20 mouse cellular contexts compared by ENCODE assay signal in the genomic region with DNA sequence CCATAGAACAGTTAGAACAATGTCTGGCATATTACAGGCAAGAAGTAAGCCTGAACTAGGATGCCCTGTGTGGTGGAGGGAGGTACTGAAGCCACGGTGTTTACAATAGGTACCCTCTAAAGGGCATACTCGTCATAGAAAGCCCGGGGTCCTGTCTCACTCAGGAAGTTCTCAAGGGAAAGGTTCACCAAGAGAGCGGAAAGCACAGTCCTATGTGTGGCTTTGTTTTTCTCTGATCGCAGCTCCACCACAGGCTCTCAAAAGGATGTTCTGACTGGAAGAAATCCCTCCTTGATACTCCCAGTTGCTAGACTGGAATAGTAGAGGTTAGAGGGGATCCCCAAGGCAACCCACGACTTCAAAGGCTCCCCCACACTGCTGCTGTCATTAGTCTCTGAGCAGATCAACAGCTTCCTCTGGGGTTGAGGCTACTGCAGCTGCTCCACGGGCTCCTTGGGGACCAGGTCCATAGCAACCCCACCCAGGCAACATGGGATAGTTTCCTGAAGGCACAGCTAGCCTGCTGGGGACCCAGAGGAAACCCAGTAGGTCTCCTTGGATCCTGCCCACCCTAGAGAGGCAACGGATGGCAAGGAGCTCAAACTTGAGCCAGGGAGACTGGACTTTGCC. TPM values are rescaled to one million over a fixed set of nuclear protein-coding genes. Genes with fewer than 3 reads are reported as not detected.
A peak's percentile ranks its signal among the peaks of the same experiment; 100 is the strongest.
DNase-seq lines count a peak whose midpoint lies in the region; ATAC-seq and TF ChIP-seq lines count a peak whose summit lies in the region.
"Had no signal": no experiment of that assay in that cellular context is flagged by ENCODE, and none has a peak within 500 bp of the region (broad histone marks: within the 10 kb centered on the region; RNA-seq: fewer than 3 reads in every experiment).

No protein-coding gene starts in this region.

- no peak overlapping the region for H3K4me3 ChIP-seq in embryonic facial prominence, embryonic 14.5 days (ENCODE audit: low read depth, low read length)
- no peak overlapping the region for H3K4me3 ChIP-seq in embryonic facial prominence, embryonic 10.5 days
- H3K4me3 ChIP-seq in midbrain, embryonic 14.5 days (replicated peaks; ENCODE audit: low read depth, low read length) = no peak overlapping the region
- no peak overlapping the region for H3K4me3 ChIP-seq in midbrain, embryonic 10.5 days
- no peak overlapping the region for H3K4me3 ChIP-seq in lung, postnatal 0 days (ENCODE audit: low read depth, low read length)
- H3K4me3 ChIP-seq: embryonic facial prominence, embryonic 13.5 days; heart, embryonic 15.5 days; liver, embryonic 13.5 days had no signal

- H3K4me1 ChIP-seq in embryonic facial prominence, embryonic 14.5 days (ENCODE audit: control insufficient read depth, insufficient read depth, low read length) = no peaks in the 10 kb centered on the region
- H3K4me1 ChIP-seq in embryonic facial prominence, embryonic 10.5 days = peaks cover 7% of the 10 kb centered on the region
- H3K4me1 ChIP-seq in midbrain, embryonic 14.5 days (ENCODE audit: control insufficient read depth, insufficient read depth, low read length) = no peaks in the 10 kb centered on the region
- peaks cover 8% of the 10 kb centered on the region; the same call in 1 of the 2 replicates for H3K4me1 ChIP-seq in midbrain, embryonic 10.5 days
- H3K4me1 ChIP-seq in lung, postnatal 0 days (ENCODE audit: insufficient read depth, low read depth, low read length) = no peaks in the 10 kb centered on the region

- WGBS in embryonic facial prominence, embryonic 14.5 days = 83% methylated on average over 8 of the region's 8 CpGs
- 80% methylated on average over 8 of the region's 8 CpGs for WGBS in embryonic facial prominence, embryonic 10.5 days
- WGBS in midbrain, embryonic 14.5 days = 83% methylated on average over 8 of the region's 8 CpGs
- WGBS in midbrain, embryonic 10.5 days = 82% methylated on average over 8 of the region's 8 CpGs
- 61% methylated on average over 8 of the region's 8 CpGs for WGBS in lung, postnatal 0 days

- no peak overlapping the region for H3K9ac ChIP-seq in embryonic facial prominence, embryonic 14.5 days (ENCODE audit: low read depth, low read length)
- H3K9ac ChIP-seq in midbrain, embryonic 14.5 days (replicated peaks; ENCODE audit: low read length) = no peak overlapping the region
- no peak overlapping the region for H3K9ac ChIP-seq in lung, postnatal 0 days (replicated peaks; ENCODE audit: low read depth)
- H3K9ac ChIP-seq: embryonic facial prominence, embryonic 13.5 days; heart, embryonic 15.5 days; liver, embryonic 13.5 days had no signal

- H3K27ac ChIP-seq in embryonic facial prominence, embryonic 14.5 days (replicated peaks; ENCODE audit: low read depth, low read length) = no peak overlapping the region
- H3K27ac ChIP-seq in embryonic facial prominence, embryonic 10.5 days (replicated peaks) = no peak overlapping the region
- no peak overlapping the region for H3K27ac ChIP-seq in midbrain, embryonic 14.5 days (replicated peaks; ENCODE audit: low read depth, low read length)
- H3K27ac ChIP-seq in midbrain, embryonic 10.5 days (replicated peaks) = no peak overlapping the region
- no peak overlapping the region for H3K27ac ChIP-seq in lung, postnatal 0 days (ENCODE audit: low read length)
- H3K27ac ChIP-seq: embryonic facial prominence, embryonic 13.5 days; heart, embryonic 15.5 days; liver, embryonic 13.5 days; stomach, postnatal 0 days had no signal

- no peak for TF ChIP-seq EP300 in lung, postnatal 0 days (IDR thresholded peaks at IDR 0.05)

- no peak for DNase-seq in embryonic facial prominence, embryonic 14.5 days (ENCODE audit: low spot score)
- no peak for DNase-seq in embryonic facial prominence, embryonic 10.5 days (ENCODE audit: low spot score)
- peak; percentile 3 for DNase-seq in midbrain, embryonic 14.5 days
- no peak for DNase-seq in midbrain, embryonic 10.5 days (ENCODE audit: low spot score)
- peak; percentile 54 to 60 for DNase-seq in spleen, postnatal 36 days (ENCODE audit: low spot score in 2 of 2)
- no peak for DNase-seq in left cerebral cortex, postnatal 36 days (ENCODE audit: low spot score in 2 of 2)
- no peak for DNase-seq in urinary bladder, postnatal 14 days (ENCODE audit: low spot score)
- DNase-seq in lung, postnatal 0 days (ENCODE audit: low spot score) = no peak
- DNase-seq: adrenal gland, postnatal 25 days; cerebellum, postnatal 25 days; kidney, postnatal 14 days; liver, embryonic 13.5 days; lung, postnatal 10 days; retina, postnatal 1 day had no signal

- H3K36me3 ChIP-seq in embryonic facial prominence, embryonic 14.5 days (ENCODE audit: control insufficient read depth, insufficient read depth, low read length) = no peaks in the 10 kb centered on the region
- H3K36me3 ChIP-seq in embryonic facial prominence, embryonic 10.5 days (replicated peaks) = no peaks in the 10 kb centered on the region
- H3K36me3 ChIP-seq in midbrain, embryonic 14.5 days (ENCODE audit: control insufficient read depth, insufficient read depth, low read length) = no peaks in the 10 kb centered on the region
- no peaks in the 10 kb centered on the region for H3K36me3 ChIP-seq in midbrain, embryonic 10.5 days
- H3K36me3 ChIP-seq in lung, postnatal 0 days (ENCODE audit: insufficient read depth, low read length) = no peaks in the 10 kb centered on the region
- H3K36me3 ChIP-seq: embryonic facial prominence, embryonic 13.5 days; G1E; heart, embryonic 15.5 days; liver, embryonic 13.5 days had no signal

- no peaks in the 10 kb centered on the region for H3K27me3 ChIP-seq in embryonic facial prominence, embryonic 14.5 days (replicated peaks; ENCODE audit: control insufficient read depth, insufficient read depth, low read length)
- no peaks in the 10 kb centered on the region for H3K27me3 ChIP-seq in embryonic facial prominence, embryonic 10.5 days (replicated peaks; ENCODE audit: low read depth, poor library complexity, severe bottlenecking)
- no peaks in the 10 kb centered on the region for H3K27me3 ChIP-seq in midbrain, embryonic 14.5 days (ENCODE audit: control insufficient read depth, insufficient read depth, low read length)
- H3K27me3 ChIP-seq in midbrain, embryonic 10.5 days (ENCODE audit: low read depth, poor library complexity, severe bottlenecking) = no peaks in the 10 kb centered on the region
- H3K27me3 ChIP-seq in lung, postnatal 0 days (replicated peaks; ENCODE audit: insufficient read depth, low read length) = no peaks in the 10 kb centered on the region
- H3K27me3 ChIP-seq: embryonic facial prominence, embryonic 13.5 days; heart, embryonic 15.5 days; liver, embryonic 13.5 days had no signal

- no peaks in the 10 kb centered on the region for H3K9me3 ChIP-seq in embryonic facial prominence, embryonic 14.5 days (ENCODE audit: control insufficient read depth, low read length)
- H3K9me3 ChIP-seq in embryonic facial prominence, embryonic 10.5 days = no peaks in the 10 kb centered on the region
- no peaks in the 10 kb centered on the region for H3K9me3 ChIP-seq in midbrain, embryonic 14.5 days (ENCODE audit: control insufficient read depth, low read length)
- H3K9me3 ChIP-seq in midbrain, embryonic 10.5 days (replicated peaks) = no peaks in the 10 kb centered on the region
- H3K9me3 ChIP-seq in lung, postnatal 0 days (ENCODE audit: low read length) = no peaks in the 10 kb centered on the region
- H3K9me3 ChIP-seq: embryonic facial prominence, embryonic 13.5 days; heart, embryonic 15.5 days; liver, embryonic 13.5 days had no signal

- TF ChIP-seq CTCF in lung, postnatal 0 days (IDR thresholded peaks at IDR 0.05) = no peak

- 0 out of 2 replicates have a peak, but pooled peaks have one; percentile 34 for ATAC-seq in embryonic facial prominence, embryonic 14.5 days (ENCODE audit: low read depth)
- ATAC-seq in midbrain, embryonic 14.5 days (ENCODE audit: low FRiP score, low TSS enrichment) = no peak
- no peak for ATAC-seq in lung, postnatal 0 days
- ATAC-seq: intestine, embryonic 16.5 days had no signal

- intact Hi-C loops in left cerebral cortex, postnatal 36 days (cut with DNase I) = no loop called here

- H3K4me2 ChIP-seq in embryonic facial prominence, embryonic 14.5 days (ENCODE audit: low read depth, low read length) = no peak overlapping the region
- H3K4me2 ChIP-seq in midbrain, embryonic 14.5 days (ENCODE audit: low read length) = no peak overlapping the region
- no peak overlapping the region for H3K4me2 ChIP-seq in lung, postnatal 0 days (replicated peaks; ENCODE audit: low read depth, low read length)
- H3K4me2 ChIP-seq: embryonic facial prominence, embryonic 13.5 days; heart, embryonic 15.5 days; liver, embryonic 13.5 days; midbrain, embryonic 11.5 days had no signal

RNA-seq across cellular contexts. Expression of a gene that starts 9.2 kb away (rescaled TPM):
- polyA plus RNA-seq in embryonic facial prominence, embryonic 14.5 days (2014; fragmentation: Nextera tagmentation; extraction: Ambion mirVana) = 4.0 and 4.1 TPM in 2 replicates
- 8.9 and 9.6 TPM in 2 replicates for polyA plus RNA-seq in embryonic facial prominence, embryonic 10.5 days (2016; fragmentation: Nextera tagmentation; extraction: Ambion mirVana)
- 14.7 and 16.7 TPM in 2 replicates for polyA plus RNA-seq in midbrain, embryonic 14.5 days (2014; fragmentation: Nextera tagmentation; extraction: Ambion mirVana)
- 9.8 and 10.0 TPM in 2 replicates for polyA plus RNA-seq in midbrain, embryonic 10.5 days (2016; fragmentation: Nextera tagmentation; extraction: Ambion mirVana)
- 10 to 100 TPM; 81.7 to 82.3 TPM for total RNA-seq in left cerebral cortex, postnatal 36 days (2021)
- polyA plus RNA-seq in lung, postnatal 0 days (2015; fragmentation: Nextera tagmentation; extraction: Ambion mirVana) = 4.7 and 5.1 TPM in 2 replicates

Comparison
In these comparisons a context has a peak if more than half of its experiments do, and no peak if none do; other contexts are left out.
1. DNase-seq: peak in midbrain, embryonic 14.5 days (single experiment) and spleen, postnatal 36 days (2 of 2); none in embryonic facial prominence, embryonic 14.5 days (single experiment), embryonic facial prominence, embryonic 10.5 days (single experiment), midbrain, embryonic 10.5 days (single experiment), left cerebral cortex, postnatal 36 days (0 of 2), urinary bladder, postnatal 14 days (single experiment) and lung, postnatal 0 days (single experiment).